Mouse (Mus musculus): Measurements from ENCODE around the gene Fxyd6. TPM values are rescaled to one million over a fixed set of nuclear protein-coding genes. Genes with fewer than 3 reads are reported as not detected.

Gene Fxyd6
- polyA plus RNA-seq, 1 experiment from 2014 or later: 32.7 TPM

DNA sequence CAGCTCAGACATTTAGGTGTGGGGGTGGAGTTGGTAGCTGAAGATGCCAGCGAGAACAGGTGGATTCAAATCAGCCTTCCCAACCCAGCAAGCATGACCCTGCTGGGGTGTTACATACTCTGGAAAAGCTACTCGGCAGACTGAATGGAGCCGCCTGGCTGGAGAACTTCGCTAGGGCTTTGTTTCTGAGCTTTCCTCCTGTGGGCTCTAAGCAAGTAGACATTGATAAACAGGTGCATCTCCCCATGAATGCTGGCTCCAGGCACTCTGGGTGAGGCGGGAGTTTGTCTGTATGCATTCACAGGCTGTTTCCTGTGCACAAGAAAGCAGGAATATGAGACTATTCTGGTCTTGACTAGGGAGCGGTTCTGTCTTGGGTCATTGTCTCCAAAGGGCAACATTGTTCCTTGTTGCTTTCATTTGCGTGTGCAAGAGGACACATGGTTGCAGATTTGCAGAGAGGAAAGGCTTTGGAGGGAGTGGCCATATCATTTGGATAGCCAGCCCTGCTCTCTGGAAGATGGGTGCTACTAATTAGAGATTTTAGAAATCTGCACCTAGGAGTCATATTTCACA is 6.3 kb upstream of the Fxyd6 start:
- no peak for ATAC-seq (ENCODE audit: insufficient number of reproducible peaks, insufficient read depth, low FRiP score, low read depth)
- H3K9ac ChIP-seq (ENCODE audit: low read length): no peak overlapping the region
- H3K27ac ChIP-seq (replicated peaks in 1 of 2; ENCODE audit: control insufficient read depth in 1 of 2, insufficient read depth in 1 of 2, low read depth in 2 of 2, low read length in 2 of 2): no peak overlapping the region
- no peaks in the 10 kb centered on the region for H3K36me3 ChIP-seq (ENCODE audit: control insufficient read depth, insufficient read depth, low read length)
- H3K4me1 ChIP-seq (ENCODE audit: control insufficient read depth in 2 of 2, insufficient read depth in 2 of 2, low read length in 2 of 2): peaks cover 9 to 20% of the 10 kb centered on the region in 2 experiments
- WGBS: 58% methylated on average over 7 of the region's 7 CpGs
- no peaks in the 10 kb centered on the region for H3K9me3 ChIP-seq (ENCODE audit: control insufficient read depth, low read length)
- H3K4me2 ChIP-seq (ENCODE audit: low read length): no peak overlapping the region
- H3K27me3 ChIP-seq (ENCODE audit: control insufficient read depth, insufficient read depth, low read length): no peaks in the 10 kb centered on the region
- no peak overlapping the region for H3K4me3 ChIP-seq (ENCODE audit: control insufficient read depth in 1 of 2, insufficient read depth in 1 of 2, low read depth in 1 of 2, low read length in 2 of 2)

DNA sequence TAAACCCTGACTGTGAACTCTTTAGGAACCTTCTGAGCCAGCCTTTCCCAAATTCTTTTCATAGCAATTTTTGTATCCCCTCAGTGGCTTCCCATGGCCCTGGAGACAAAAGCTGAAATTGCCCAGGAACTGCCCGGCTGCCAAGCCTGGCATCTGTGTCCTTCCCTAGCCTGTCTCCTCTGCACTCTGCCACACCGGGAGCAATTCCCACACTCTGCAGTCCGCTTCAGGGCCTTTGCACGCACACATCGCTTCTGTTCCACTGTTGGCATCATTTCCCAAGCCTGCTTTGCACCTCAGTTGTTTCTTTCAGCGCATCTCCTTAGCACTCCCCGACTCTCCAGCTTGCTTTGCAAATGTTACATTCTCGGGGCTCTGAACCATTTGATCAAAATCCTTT is 2.3 kb upstream of the Fxyd6 start:
- Histone ChIP-seq H3K4me3 (ENCODE audit: control insufficient read depth in 1 of 2, insufficient read depth in 1 of 2, low read depth in 1 of 2, low read length in 2 of 2) (no peak overlapping the region), H3K4me2 (ENCODE audit: low read length) (no peak overlapping the region), H3K27ac (replicated peaks in 1 of 2; ENCODE audit: control insufficient read depth in 1 of 2, insufficient read depth in 1 of 2, low read depth in 2 of 2, low read length in 2 of 2) (no peak overlapping the region), H3K4me1 (ENCODE audit: control insufficient read depth in 2 of 2, insufficient read depth in 2 of 2, low read length in 2 of 2) (peaks cover 14 to 19% of the 10 kb centered on the region in 2 experiments), H3K27me3 (ENCODE audit: control insufficient read depth, insufficient read depth, low read length) (peaks cover 7% of the 10 kb centered on the region; the same call in 1 of the 2 replicates), H3K9ac (ENCODE audit: low read length) (no peak overlapping the region), H3K9me3 (ENCODE audit: control insufficient read depth, low read length) (no peaks in the 10 kb centered on the region), H3K36me3 (ENCODE audit: control insufficient read depth, insufficient read depth, low read length) (no peaks in the 10 kb centered on the region)
- ATAC-seq (ENCODE audit: insufficient number of reproducible peaks, insufficient read depth, low FRiP score, low read depth): no peak
- WGBS: 43% methylated on average over 8 of the region's 8 CpGs

DNA sequence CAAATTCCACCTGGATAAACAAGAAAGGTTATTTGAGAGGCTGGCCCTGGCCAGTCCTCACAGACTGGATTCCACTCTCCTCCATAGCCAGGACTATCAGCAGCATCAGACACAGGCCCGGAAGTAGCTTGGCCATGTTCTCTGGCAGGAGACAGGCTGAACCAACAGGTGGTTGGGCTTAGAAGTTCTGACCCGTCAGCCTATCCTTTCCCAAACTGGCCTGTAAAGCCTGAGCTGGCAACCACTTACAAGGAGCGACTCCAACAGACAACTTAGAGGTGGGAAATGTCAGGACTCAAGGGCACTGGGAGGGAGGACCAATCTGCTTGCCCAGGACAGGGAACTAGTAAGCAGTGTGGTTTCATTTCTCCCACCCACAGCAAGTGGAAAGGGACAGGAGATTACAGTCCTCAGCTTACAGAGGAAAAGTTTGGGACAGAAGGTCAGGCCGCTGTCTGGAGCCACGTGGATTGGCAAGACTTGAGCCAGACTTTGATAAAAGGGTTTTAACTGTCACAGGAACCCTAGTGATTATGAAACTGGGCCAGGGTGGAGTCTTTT is 1.6 kb upstream of the Fxyd6 start:
- H3K9ac ChIP-seq (ENCODE audit: low read length): no peak overlapping the region
- no peaks in the 10 kb centered on the region for H3K36me3 ChIP-seq (ENCODE audit: control insufficient read depth, insufficient read depth, low read length)
- no peak overlapping the region for H3K27ac ChIP-seq (replicated peaks in 1 of 2; ENCODE audit: control insufficient read depth in 1 of 2, insufficient read depth in 1 of 2, low read depth in 2 of 2, low read length in 2 of 2)
- no peak overlapping the region for H3K4me3 ChIP-seq (ENCODE audit: control insufficient read depth in 1 of 2, insufficient read depth in 1 of 2, low read depth in 1 of 2, low read length in 2 of 2)
- WGBS: 25% methylated on average over 5 of the region's 5 CpGs
- no peaks in the 10 kb centered on the region for H3K9me3 ChIP-seq (ENCODE audit: control insufficient read depth, low read length)
- no peak for ATAC-seq (ENCODE audit: insufficient number of reproducible peaks, insufficient read depth, low FRiP score, low read depth)
- no peak overlapping the region for H3K4me2 ChIP-seq (ENCODE audit: low read length)
- peaks cover 14 to 19% of the 10 kb centered on the region in 2 experiments for H3K4me1 ChIP-seq (ENCODE audit: control insufficient read depth in 2 of 2, insufficient read depth in 2 of 2, low read length in 2 of 2)
- peaks cover 7% of the 10 kb centered on the region; the same call in 1 of the 2 replicates for H3K27me3 ChIP-seq (ENCODE audit: control insufficient read depth, insufficient read depth, low read length)

DNA sequence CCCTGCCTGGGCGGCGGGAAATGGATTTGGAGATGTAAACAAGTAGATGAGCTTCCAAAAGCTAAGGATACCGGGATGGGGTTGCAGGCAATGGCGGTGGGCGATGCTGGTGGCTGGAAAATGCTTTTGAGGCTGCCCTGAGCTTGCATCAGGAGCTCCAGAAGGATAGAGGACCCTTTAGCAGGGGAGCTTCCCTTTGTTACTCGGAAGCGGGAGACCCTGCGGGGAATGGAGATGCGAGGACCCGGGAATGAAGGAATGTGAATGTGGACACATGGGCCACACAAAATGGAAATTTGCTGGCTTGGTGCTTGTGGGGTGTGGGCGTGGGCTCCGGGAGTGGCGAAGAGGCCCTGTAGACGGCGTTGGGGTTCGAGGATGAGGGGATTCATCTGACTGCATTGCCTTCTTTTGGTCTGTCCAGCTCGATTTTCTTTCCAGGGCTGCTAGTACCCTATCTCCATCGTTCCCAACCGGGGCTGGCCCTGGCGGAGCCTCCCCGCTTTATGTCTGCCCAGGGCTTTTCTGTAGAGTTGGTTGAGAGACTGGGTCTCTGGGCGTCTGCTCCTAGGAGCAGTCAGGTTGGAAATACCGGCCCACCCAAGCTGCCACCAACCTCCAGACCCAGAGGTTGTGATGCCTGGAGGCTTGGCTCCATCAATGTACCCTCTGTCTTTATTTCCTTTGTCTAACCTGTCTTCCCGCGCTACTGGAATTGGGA is 791 bp downstream of the Fxyd6 start:
- H3K36me3 ChIP-seq (ENCODE audit: control insufficient read depth, insufficient read depth, low read length): no peaks in the 10 kb centered on the region
- H3K4me3 ChIP-seq (ENCODE audit: control insufficient read depth in 1 of 2, insufficient read depth in 1 of 2, low read depth in 1 of 2, low read length in 2 of 2): peak overlapping the region; percentile 59 to 70
- peak overlapping the region; percentile 74 for H3K9ac ChIP-seq (ENCODE audit: low read length)
- ATAC-seq (ENCODE audit: insufficient number of reproducible peaks, insufficient read depth, low FRiP score, low read depth): no peak
- H3K27me3 ChIP-seq (ENCODE audit: control insufficient read depth, insufficient read depth, low read length): peaks cover 7% of the 10 kb centered on the region; the same call in 1 of the 2 replicates
- no peaks in the 10 kb centered on the region for H3K9me3 ChIP-seq (ENCODE audit: control insufficient read depth, low read length)
- 7% methylated on average over 25 of the region's 25 CpGs for WGBS
- H3K4me1 ChIP-seq (ENCODE audit: control insufficient read depth in 2 of 2, insufficient read depth in 2 of 2, low read length in 2 of 2): peaks cover 14 to 19% of the 10 kb centered on the region in 2 experiments
- H3K4me2 ChIP-seq (ENCODE audit: low read length): peak overlapping the region; percentile 95
- H3K27ac ChIP-seq (replicated peaks in 1 of 2; ENCODE audit: control insufficient read depth in 1 of 2, insufficient read depth in 1 of 2, low read depth in 2 of 2, low read length in 2 of 2): no peak overlapping the region

DNA sequence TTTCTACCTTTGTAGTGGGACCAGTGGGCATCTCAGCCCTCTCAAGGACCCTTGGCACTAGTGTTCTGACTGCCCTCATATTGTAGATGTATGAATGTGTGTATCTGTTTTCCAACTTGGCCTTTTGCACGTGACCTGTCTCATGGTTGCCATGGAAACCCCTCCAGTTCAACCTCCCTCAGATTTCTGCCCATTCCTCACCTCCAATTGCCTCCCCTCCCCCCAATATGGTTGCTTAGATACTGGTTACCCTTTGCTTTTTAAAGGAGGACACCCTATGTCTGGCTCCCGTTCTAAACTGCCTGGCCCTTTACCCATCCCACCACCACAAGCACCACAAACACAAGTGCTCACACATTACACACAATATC is 1.3 kb downstream of the Fxyd6 start:
- Histone ChIP-seq H3K4me1 (ENCODE audit: control insufficient read depth in 2 of 2, insufficient read depth in 2 of 2, low read length in 2 of 2) (peaks cover 14 to 19% of the 10 kb centered on the region in 2 experiments), H3K27ac (replicated peaks in 1 of 2; ENCODE audit: control insufficient read depth in 1 of 2, insufficient read depth in 1 of 2, low read depth in 2 of 2, low read length in 2 of 2) (no peak overlapping the region), H3K4me2 (ENCODE audit: low read length) (peak overlapping the region; percentile 95), H3K9me3 (ENCODE audit: control insufficient read depth, low read length) (no peaks in the 10 kb centered on the region), H3K9ac (ENCODE audit: low read length) (peak overlapping the region; percentile 74; the same call in 1 of the 2 replicates), H3K27me3 (ENCODE audit: control insufficient read depth, insufficient read depth, low read length) (peaks cover 7% of the 10 kb centered on the region; the same call in 1 of the 2 replicates), H3K4me3 (ENCODE audit: control insufficient read depth in 1 of 2, insufficient read depth in 1 of 2, low read depth in 1 of 2, low read length in 2 of 2) (peak overlapping the region; percentile 59 to 70), H3K36me3 (ENCODE audit: control insufficient read depth, insufficient read depth, low read length) (no peaks in the 10 kb centered on the region)
- no peak for ATAC-seq (ENCODE audit: insufficient number of reproducible peaks, insufficient read depth, low FRiP score, low read depth)
- 61% methylated on average over 2 of the region's 2 CpGs for WGBS

DNA sequence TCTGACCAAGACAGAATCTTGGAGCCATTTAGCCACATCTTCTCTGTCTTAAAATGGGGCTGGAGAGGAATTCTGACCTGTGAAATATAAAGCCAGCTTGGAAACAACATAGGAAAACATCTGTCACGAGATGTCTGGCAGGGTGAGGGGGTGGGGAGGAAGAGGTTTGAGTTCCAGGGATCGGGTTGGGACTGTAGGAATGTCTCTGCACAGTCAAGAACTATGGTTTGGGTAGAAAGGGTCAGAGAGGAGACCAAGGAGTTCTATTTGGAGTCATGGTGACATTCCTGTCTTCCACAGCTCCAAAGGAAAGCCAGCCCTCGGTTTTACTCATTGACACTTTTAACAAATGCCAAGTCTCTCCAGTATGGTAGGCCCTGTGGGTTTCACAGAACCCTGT is 3.9 kb downstream of the Fxyd6 start:
- Histone ChIP-seq H3K4me1 (ENCODE audit: control insufficient read depth in 2 of 2, insufficient read depth in 2 of 2, low read length in 2 of 2) (peaks cover 5 to 9% of the 10 kb centered on the region in 2 experiments; a peak in 3 of 4 replicates), H3K9ac (ENCODE audit: low read length) (no peak overlapping the region), H3K4me2 (ENCODE audit: low read length) (no peak overlapping the region), H3K27me3 (ENCODE audit: control insufficient read depth, insufficient read depth, low read length) (peaks cover 7% of the 10 kb centered on the region; the same call in 1 of the 2 replicates), H3K27ac (replicated peaks in 1 of 2; ENCODE audit: control insufficient read depth in 1 of 2, insufficient read depth in 1 of 2, low read depth in 2 of 2, low read length in 2 of 2) (no peak overlapping the region), H3K36me3 (ENCODE audit: control insufficient read depth, insufficient read depth, low read length) (no peaks in the 10 kb centered on the region), H3K4me3 (ENCODE audit: control insufficient read depth in 1 of 2, insufficient read depth in 1 of 2, low read depth in 1 of 2, low read length in 2 of 2) (no peak overlapping the region), H3K9me3 (ENCODE audit: control insufficient read depth, low read length) (no peaks in the 10 kb centered on the region)
- WGBS: 66% methylated on average over 3 of the region's 3 CpGs
- ATAC-seq (ENCODE audit: insufficient number of reproducible peaks, insufficient read depth, low FRiP score, low read depth): no peak

DNA sequence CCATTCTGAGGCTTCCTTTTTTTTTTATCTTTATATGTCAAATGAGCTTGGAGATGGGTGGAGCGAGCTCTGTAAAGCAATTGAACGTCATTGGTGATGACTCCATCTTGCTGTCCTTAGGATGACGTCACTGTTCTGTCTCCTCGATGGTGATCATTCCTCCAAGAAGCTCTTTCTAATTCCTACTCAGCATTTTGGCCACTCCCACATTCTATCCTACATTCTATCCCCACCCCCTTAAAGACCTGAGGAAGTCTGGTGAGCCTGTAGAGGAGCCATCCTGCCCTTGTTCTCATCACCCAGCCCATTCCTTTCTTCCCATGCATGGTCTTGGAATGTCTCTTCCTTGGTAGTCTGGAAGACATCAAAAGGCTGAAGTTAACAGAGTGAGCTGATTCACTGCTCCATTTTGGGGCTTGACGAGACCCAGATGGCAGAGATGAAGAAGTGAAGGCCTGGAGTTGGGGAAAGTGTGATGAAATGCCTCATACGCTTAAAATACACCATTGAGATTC is 5.1 kb downstream of the Fxyd6 start:
- Histone ChIP-seq H3K4me1 (ENCODE audit: control insufficient read depth in 2 of 2, insufficient read depth in 2 of 2, low read length in 2 of 2) (peaks cover 0 to 6% of the 10 kb centered on the region in 2 experiments; a peak in 2 of 4 replicates), H3K4me3 (ENCODE audit: control insufficient read depth in 1 of 2, insufficient read depth in 1 of 2, low read depth in 1 of 2, low read length in 2 of 2) (no peak overlapping the region), H3K36me3 (ENCODE audit: control insufficient read depth, insufficient read depth, low read length) (no peaks in the 10 kb centered on the region), H3K4me2 (ENCODE audit: low read length) (no peak overlapping the region), H3K27ac (replicated peaks in 1 of 2; ENCODE audit: control insufficient read depth in 1 of 2, insufficient read depth in 1 of 2, low read depth in 2 of 2, low read length in 2 of 2) (no peak overlapping the region), H3K9ac (ENCODE audit: low read length) (no peak overlapping the region), H3K27me3 (ENCODE audit: control insufficient read depth, insufficient read depth, low read length) (no peaks in the 10 kb centered on the region), H3K9me3 (ENCODE audit: control insufficient read depth, low read length) (no peaks in the 10 kb centered on the region)
- WGBS: 85% methylated on average over 6 of the region's 6 CpGs
- no peak for ATAC-seq (ENCODE audit: insufficient number of reproducible peaks, insufficient read depth, low FRiP score, low read depth)

Measured in heart, embryonic 14.5 days (tissue).